ENCODE assay signal across 18 mouse cellular contexts in the genomic region with DNA sequence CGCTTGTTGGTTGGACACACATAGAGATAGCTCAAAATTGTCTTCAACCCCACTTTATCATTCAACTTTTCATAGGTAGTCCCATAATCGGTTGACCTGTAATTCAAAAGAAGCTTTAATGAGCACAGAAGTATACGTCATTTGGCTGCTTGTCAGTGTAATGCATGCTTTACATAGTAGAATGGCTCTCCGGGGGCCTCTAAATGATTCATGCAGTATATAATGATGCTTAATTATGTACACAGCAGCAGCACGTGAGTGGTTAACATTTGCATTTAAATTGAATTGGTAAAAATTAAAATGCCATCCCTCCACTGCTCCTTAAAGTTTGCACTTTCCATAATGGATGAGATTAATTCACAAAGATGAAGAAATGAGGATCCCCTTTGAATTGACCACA.
A peak's percentile ranks its signal among the peaks of the same experiment; 100 is the strongest.
DNase-seq lines count a peak whose midpoint lies in the region; ATAC-seq and TF ChIP-seq lines count a peak whose summit lies in the region.
"Had no signal": no experiment of that assay in that cellular context is flagged by ENCODE, and none has a peak within 500 bp of the region (broad histone marks: within the 10 kb centered on the region; RNA-seq: fewer than 3 reads in every experiment).

No protein-coding gene starts in this region.

- no peaks in the 10 kb centered on the region for H3K9me3 ChIP-seq in forebrain, embryonic 14.5 days (replicated peaks; ENCODE audit: control insufficient read depth, low read length)
- H3K9me3 ChIP-seq in forebrain, embryonic 10.5 days = no peaks in the 10 kb centered on the region
- H3K9me3 ChIP-seq in midbrain, embryonic 11.5 days (ENCODE audit: control insufficient read depth, low read length) = no peaks in the 10 kb centered on the region
- no peaks in the 10 kb centered on the region for H3K9me3 ChIP-seq in midbrain, postnatal 0 days (ENCODE audit: low read length)
- no peaks in the 10 kb centered on the region for H3K9me3 ChIP-seq in neural tube, embryonic 12.5 days
- H3K9me3 ChIP-seq in neural tube, embryonic 15.5 days (replicated peaks) = no peaks in the 10 kb centered on the region
- H3K9me3 ChIP-seq in neural tube, embryonic 14.5 days (ENCODE audit: control insufficient read depth, low read length) = no peaks in the 10 kb centered on the region
- H3K9me3 ChIP-seq: embryonic facial prominence, embryonic 10.5 days; heart, embryonic 13.5 days had no signal

- no peaks in the 10 kb centered on the region for H3K27me3 ChIP-seq in forebrain, embryonic 14.5 days (replicated peaks; ENCODE audit: control insufficient read depth, insufficient read depth, low read length)
- no peaks in the 10 kb centered on the region for H3K27me3 ChIP-seq in forebrain, embryonic 10.5 days (ENCODE audit: poor library complexity, severe bottlenecking)
- no peaks in the 10 kb centered on the region for H3K27me3 ChIP-seq in midbrain, embryonic 11.5 days (ENCODE audit: control insufficient read depth, insufficient read depth, low read length)
- no peaks in the 10 kb centered on the region; the same call in 1 of the 2 replicates for H3K27me3 ChIP-seq in midbrain, postnatal 0 days (ENCODE audit: insufficient read depth, low read length)
- no peaks in the 10 kb centered on the region for H3K27me3 ChIP-seq in neural tube, embryonic 12.5 days (replicated peaks)
- no peaks in the 10 kb centered on the region for H3K27me3 ChIP-seq in neural tube, embryonic 15.5 days (replicated peaks)
- H3K27me3 ChIP-seq in neural tube, embryonic 14.5 days (ENCODE audit: control insufficient read depth, insufficient read depth, low read length) = no peaks in the 10 kb centered on the region
- H3K27me3 ChIP-seq: heart, embryonic 13.5 days had no signal

- WGBS in forebrain, embryonic 14.5 days = 22% methylated on average over 5 of the region's 5 CpGs
- 80% methylated on average over 5 of the region's 5 CpGs for WGBS in forebrain, embryonic 10.5 days
- 84% methylated on average over 5 of the region's 5 CpGs for WGBS in midbrain, embryonic 11.5 days
- 63% methylated on average over 5 of the region's 5 CpGs for WGBS in midbrain, postnatal 0 days
- 58% methylated on average over 5 of the region's 5 CpGs for WGBS in neural tube, embryonic 12.5 days
- WGBS in neural tube, embryonic 15.5 days = 40% methylated on average over 5 of the region's 5 CpGs
- 46% methylated on average over 5 of the region's 5 CpGs for WGBS in neural tube, embryonic 14.5 days

- H3K9ac ChIP-seq in forebrain, embryonic 14.5 days (ENCODE audit: low read length) = no peak overlapping the region
- H3K9ac ChIP-seq in midbrain, embryonic 11.5 days (ENCODE audit: low read length) = no peak overlapping the region
- H3K9ac ChIP-seq in midbrain, postnatal 0 days (replicated peaks; ENCODE audit: low read length, poor library complexity, severe bottlenecking) = no peak overlapping the region
- no peak overlapping the region for H3K9ac ChIP-seq in neural tube, embryonic 12.5 days
- H3K9ac ChIP-seq in neural tube, embryonic 15.5 days (replicated peaks) = no peak overlapping the region
- H3K9ac ChIP-seq in neural tube, embryonic 14.5 days (replicated peaks; ENCODE audit: low read depth, low read length) = no peak overlapping the region
- H3K9ac ChIP-seq: heart, embryonic 13.5 days had no signal

- peaks cover 18% of the 10 kb centered on the region for H3K4me1 ChIP-seq in forebrain, embryonic 14.5 days (ENCODE audit: control insufficient read depth, insufficient read depth, low read length)
- peaks cover 20% of the 10 kb centered on the region; the same call in 1 of the 2 replicates for H3K4me1 ChIP-seq in forebrain, embryonic 10.5 days
- no peaks in the 10 kb centered on the region for H3K4me1 ChIP-seq in midbrain, embryonic 11.5 days (ENCODE audit: control insufficient read depth, insufficient read depth, low read length)
- no peaks in the 10 kb centered on the region for H3K4me1 ChIP-seq in midbrain, postnatal 0 days (ENCODE audit: insufficient read depth, low read length)
- no peaks in the 10 kb centered on the region for H3K4me1 ChIP-seq in neural tube, embryonic 12.5 days
- peaks cover 2% of the 10 kb centered on the region; the same call in 1 of the 2 replicates for H3K4me1 ChIP-seq in neural tube, embryonic 15.5 days
- H3K4me1 ChIP-seq in neural tube, embryonic 14.5 days (ENCODE audit: control insufficient read depth, insufficient read depth, low read length) = no peaks in the 10 kb centered on the region
- H3K4me1 ChIP-seq: embryonic facial prominence, embryonic 10.5 days had no signal

- TF ChIP-seq CTCF in midbrain, postnatal 0 days (IDR thresholded peaks at IDR 0.05) = no peak

- peak; percentile 83 for ATAC-seq in forebrain, embryonic 14.5 days
- ATAC-seq in midbrain, embryonic 11.5 days (ENCODE audit: low FRiP score) = no peak
- no peak for ATAC-seq in midbrain, postnatal 0 days (ENCODE audit: low FRiP score)
- ATAC-seq in neural tube, embryonic 12.5 days (ENCODE audit: low FRiP score, low read depth) = peak; percentile 75; the same call in 1 of the 2 replicates
- no peak for ATAC-seq in neural tube, embryonic 15.5 days (ENCODE audit: low FRiP score)
- ATAC-seq in neural tube, embryonic 14.5 days (ENCODE audit: low read depth) = peak; percentile 56; the same call in 1 of the 2 replicates
- ATAC-seq: hindbrain, embryonic 16.5 days had no signal

- no peaks in the 10 kb centered on the region for H3K36me3 ChIP-seq in forebrain, embryonic 14.5 days (ENCODE audit: control insufficient read depth, insufficient read depth, low read length)
- no peaks in the 10 kb centered on the region for H3K36me3 ChIP-seq in forebrain, embryonic 10.5 days (replicated peaks)
- H3K36me3 ChIP-seq in midbrain, embryonic 11.5 days (ENCODE audit: control insufficient read depth, insufficient read depth, low read length) = no peaks in the 10 kb centered on the region
- H3K36me3 ChIP-seq in midbrain, postnatal 0 days (ENCODE audit: insufficient read depth, low read length) = no peaks in the 10 kb centered on the region
- H3K36me3 ChIP-seq in neural tube, embryonic 12.5 days = no peaks in the 10 kb centered on the region
- H3K36me3 ChIP-seq in neural tube, embryonic 15.5 days = no peaks in the 10 kb centered on the region
- H3K36me3 ChIP-seq in neural tube, embryonic 14.5 days (ENCODE audit: control insufficient read depth, insufficient read depth, low read length) = no peaks in the 10 kb centered on the region
- H3K36me3 ChIP-seq: embryonic facial prominence, embryonic 10.5 days; heart, embryonic 13.5 days had no signal

- peak; percentile 55 for DNase-seq in forebrain, embryonic 14.5 days (ENCODE audit: low spot score)
- no peak for DNase-seq in forebrain, embryonic 10.5 days (ENCODE audit: extremely low spot score, low spot score)
- DNase-seq in midbrain, embryonic 11.5 days (ENCODE audit: low spot score, missing footprints) = peak; percentile 59
- DNase-seq in midbrain, postnatal 0 days (ENCODE audit: low spot score) = no peak
- no peak for DNase-seq in frontal cortex, postnatal 36 days (ENCODE audit: low spot score in 2 of 2)
- DNase-seq: adrenal gland, adult 2 months; adrenal gland, postnatal 25 days; cerebellum, adult 2 months; cerebellum, postnatal 10 days; gastrocnemius, postnatal 36 days; heart, adult 11 months; heart, postnatal 36 days had no signal

- no peak overlapping the region for H3K4me3 ChIP-seq in forebrain, embryonic 14.5 days (ENCODE audit: low read depth, low read length)
- H3K4me3 ChIP-seq in forebrain, embryonic 10.5 days = no peak overlapping the region
- H3K4me3 ChIP-seq in midbrain, embryonic 11.5 days (ENCODE audit: low read depth, low read length) = no peak overlapping the region
- no peak overlapping the region for H3K4me3 ChIP-seq in midbrain, postnatal 0 days (ENCODE audit: low read depth, low read length)
- H3K4me3 ChIP-seq in neural tube, embryonic 12.5 days = no peak overlapping the region
- no peak overlapping the region for H3K4me3 ChIP-seq in neural tube, embryonic 15.5 days (replicated peaks)
- no peak overlapping the region for H3K4me3 ChIP-seq in neural tube, embryonic 14.5 days (ENCODE audit: low read depth, low read length)
- H3K4me3 ChIP-seq: embryonic facial prominence, embryonic 10.5 days; heart, embryonic 13.5 days had no signal

- no peak overlapping the region for H3K4me2 ChIP-seq in forebrain, embryonic 14.5 days (ENCODE audit: low read length)
- no peak overlapping the region for H3K4me2 ChIP-seq in midbrain, embryonic 11.5 days
- H3K4me2 ChIP-seq in midbrain, postnatal 0 days (ENCODE audit: low read depth, low read length, poor library complexity, severe bottlenecking) = no peak overlapping the region
- no peak overlapping the region for H3K4me2 ChIP-seq in neural tube, embryonic 12.5 days (replicated peaks)
- H3K4me2 ChIP-seq in neural tube, embryonic 15.5 days = no peak overlapping the region
- no peak overlapping the region for H3K4me2 ChIP-seq in neural tube, embryonic 14.5 days (ENCODE audit: low read depth, low read length)
- H3K4me2 ChIP-seq: heart, embryonic 13.5 days had no signal

- no peak overlapping the region for H3K27ac ChIP-seq in forebrain, embryonic 14.5 days (ENCODE audit: low read depth, low read length)
- H3K27ac ChIP-seq in forebrain, embryonic 10.5 days = no peak overlapping the region
- no peak overlapping the region for H3K27ac ChIP-seq in midbrain, embryonic 11.5 days (ENCODE audit: low read depth, low read length)
- H3K27ac ChIP-seq in midbrain, postnatal 0 days (ENCODE audit: low read depth, low read length) = no peak overlapping the region
- no peak overlapping the region for H3K27ac ChIP-seq in neural tube, embryonic 12.5 days
- H3K27ac ChIP-seq in neural tube, embryonic 15.5 days (replicated peaks) = no peak overlapping the region
- H3K27ac ChIP-seq in neural tube, embryonic 14.5 days (ENCODE audit: low read depth, low read length) = no peak overlapping the region
- H3K27ac ChIP-seq: embryonic facial prominence, embryonic 10.5 days; heart, embryonic 13.5 days had no signal

Comparison
In these comparisons a context has a peak if more than half of its experiments do, and no peak if none do; other contexts are left out.
1. ATAC-seq: peak in forebrain, embryonic 14.5 days (single experiment), neural tube, embryonic 12.5 days (single experiment) and neural tube, embryonic 14.5 days (single experiment); none in midbrain, embryonic 11.5 days (single experiment), midbrain, postnatal 0 days (single experiment) and neural tube, embryonic 15.5 days (single experiment).
2. DNase-seq: peak in forebrain, embryonic 14.5 days (single experiment) and midbrain, embryonic 11.5 days (single experiment); none in forebrain, embryonic 10.5 days (single experiment), midbrain, postnatal 0 days (single experiment) and frontal cortex, postnatal 36 days (0 of 2).